Mouse (Mus musculus) liver, embryonic 14.5 days (tissue): ENCODE results near the gene Neu4.

ENCODE experiments used
- CTCF ChIP-seq: IDR thresholded peaks from 2 replicates; pipeline ENCODE4 v1.5.1; 2016; ENCODE audit warnings: antibody characterized with exemption, low read depth, control low read depth
- EP300 ChIP-seq: IDR thresholded peaks from 2 replicates; pipeline ENCODE4 v1.6.1; 2016; ENCODE audit warnings: antibody characterized with exemption, low read depth

DNA sequence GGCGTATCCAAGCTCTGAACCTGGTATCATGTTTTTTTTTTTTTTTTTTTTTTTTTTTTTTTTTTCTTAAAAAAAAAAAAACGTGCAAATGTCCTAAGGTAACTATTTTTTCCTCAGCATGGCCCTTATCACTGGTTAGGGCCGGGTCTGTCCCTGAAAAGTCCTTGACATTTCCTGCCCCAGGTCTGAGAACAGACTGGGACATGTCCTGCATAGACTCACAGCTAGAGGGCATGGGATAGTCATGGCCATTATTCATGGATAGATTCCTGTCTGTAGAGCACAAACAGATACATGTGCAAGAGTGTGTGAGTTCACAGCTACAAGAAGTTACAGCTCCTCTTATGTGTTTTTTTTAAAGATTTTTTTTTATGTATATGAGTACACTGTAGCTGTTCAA is 31.5 kb upstream of the Neu4 start:
- TF ChIP-seq CTCF: no peak
- TF ChIP-seq EP300: no peak
